Mouse (Mus musculus) left cerebral cortex, adult 2 months (tissue): Measurements from ENCODE around the gene Cdsn. TPM values are rescaled to one million over a fixed set of nuclear protein-coding genes. Genes with fewer than 3 reads are reported as not detected.
A peak's percentile ranks its signal among the peaks of the same experiment; 100 is the strongest.

Experiments
- DNase-seq, 2 experiments: peaks; one replicate each; pipeline ENCODE4 v3.0.0; 2021 to 2022; ENCODE audit warnings: low spot score in 2 of 2, mixed read lengths in 1 of 2; ENCODE audit errors: extremely low spot score in 1 of 2
- H3K27ac ChIP-seq: fragments of 200-600 bp; 2 replicates; pipeline ENCODE4 v1.8.1; 2022
- H3K4me3 ChIP-seq: fragments of 200-600 bp; 2 replicates; pipeline ENCODE4 v1.8.1; 2022
- CTCF ChIP-seq: fragments of 200-600 bp; IDR thresholded peaks from 2 replicates; pipeline ENCODE4 v1.8.1; 2022; ENCODE audit warnings: antibody characterized with exemption, mild to moderate bottlenecking, moderate library complexity
- intact Hi-C: fragments of 180-260 bp; cut with DNase I; formaldehyde crosslinking; loops from one replicate; pipeline ENCODE4 v1.15.1; 2025
- total RNA-seq, 2 experiments: library from RNA; stranded (reverse); gene quantifications; 2 replicates each; pipeline ENCODE4 v1.2.3; 2021

The Cdsn gene
- total RNA-seq, 2 experiments from 2014 or later, result 0.87 to 1.5 TPM

- peak; percentile 77 to 86 for DNase-seq
- Histone ChIP-seq H3K27ac (no peak overlapping the region), H3K4me3 (0 out of 2 replicates have a peak overlapping the region, but pooled peaks have one; percentile 9)
- intact Hi-C loops, result loop anchor here (1.0 to 2.0 kb wide), 2 partner anchors 82 to 152 kb away; no protein-coding TSS in a partner anchor
- TF ChIP-seq CTCF, result peak; percentile 96
Measured at GRCm38 (mm10) chr17:35584330-35584937, 32.5 kb downstream of the Cdsn start.

- intact Hi-C loops, result no loop called here
- no peak for DNase-seq
Measured at GRCm38 (mm10) chr17:35587291-35587690, 35.4 kb downstream of the Cdsn start.

GRCm38 (mm10) chr17:35588387-35588786, 36.5 kb downstream of the Cdsn start:
- no peak for DNase-seq
- no peak for TF ChIP-seq CTCF
- H3K27ac ChIP-seq, result no peak overlapping the region
- no peak overlapping the region for H3K4me3 ChIP-seq
- intact Hi-C loops, result no loop called here

More at GRCm38 (mm10) chr17:35587291-35587690, 35.4 kb downstream of the Cdsn start:
- H3K4me3 ChIP-seq, result no peak overlapping the region
- no peak overlapping the region for H3K27ac ChIP-seq
- no peak for TF ChIP-seq CTCF

- intact Hi-C loops, result loop anchor here (2.0 kb wide), 1 partner anchor 44 kb away; no protein-coding TSS in a partner anchor
Measured at GRCm38 (mm10) chr17:35590410-35591218, 38.7 kb downstream of the Cdsn start.

GRCm38 (mm10) chr17:35591219-35591578, 39.3 kb downstream of the Cdsn start:
- no peak for DNase-seq
- TF ChIP-seq CTCF, result no peak
- H3K4me3 ChIP-seq, result no peak overlapping the region
- intact Hi-C loops, result loop anchor here (2.0 kb wide), 1 partner anchor 44 kb away; no protein-coding TSS in a partner anchor
- peak overlapping the region; percentile 17; the same call in 1 of the 2 replicates for H3K27ac ChIP-seq

More at GRCm38 (mm10) chr17:35590410-35591218, 38.7 kb downstream of the Cdsn start:
- peak; percentile 79 to 81 for DNase-seq
- H3K4me3 ChIP-seq, result no peak overlapping the region
- peak overlapping the region; percentile 17; the same call in 1 of the 2 replicates for H3K27ac ChIP-seq
- TF ChIP-seq CTCF, result peak; percentile 96

GRCm38 (mm10) chr17:35591731-35592130, 39.8 kb downstream of the Cdsn start:
- no peak for DNase-seq
- TF ChIP-seq CTCF, result no peak
- Histone ChIP-seq H3K4me3 (no peak overlapping the region), H3K27ac (no peak overlapping the region)
- intact Hi-C loops, result loop anchor here (2.0 kb wide), 1 partner anchor 43 kb away; no protein-coding TSS in a partner anchor

GRCm38 (mm10) chr17:35592131-35592530, 40.2 kb downstream of the Cdsn start:
- DNase-seq, result no peak
- intact Hi-C loops, result no loop called here
- no peak overlapping the region for H3K27ac ChIP-seq
- TF ChIP-seq CTCF, result no peak
- no peak overlapping the region for H3K4me3 ChIP-seq

- no peak for TF ChIP-seq CTCF
- Histone ChIP-seq H3K27ac (no peak overlapping the region), H3K4me3 (no peak overlapping the region)
- no peak for DNase-seq
- intact Hi-C loops, result no loop called here
Measured at GRCm38 (mm10) chr17:35593786-35594185, 41.9 kb downstream of the Cdsn start.

- intact Hi-C loops, result no loop called here
Measured at GRCm38 (mm10) chr17:35594456-35594855, 42.5 kb downstream of the Cdsn start.

GRCm38 (mm10) chr17:35597399-35597798, 45.5 kb downstream of the Cdsn start:
- no peak for TF ChIP-seq CTCF
- intact Hi-C loops, result no loop called here
- no peak for DNase-seq
- H3K27ac ChIP-seq, result no peak overlapping the region
- H3K4me3 ChIP-seq, result no peak overlapping the region

More at GRCm38 (mm10) chr17:35594456-35594855, 42.5 kb downstream of the Cdsn start:
- Histone ChIP-seq H3K4me3 (no peak overlapping the region), H3K27ac (no peak overlapping the region)
- TF ChIP-seq CTCF, result no peak
- DNase-seq, result no peak

- Histone ChIP-seq H3K4me3 (no peak within 1 kb of the TSS), H3K27ac (no peak within 1 kb of the TSS)
- intact Hi-C loops, result no loop called here
- TF ChIP-seq CTCF, result no peak
- DNase-seq, result no peak
Measured at GRCm38 (mm10) chr17:35601249-35601648, 49.3 kb downstream of the Cdsn start, which contains the start of gene Sfta2. Gene Sfta2 (plus strand): TSS chr17:35601549.

- intact Hi-C loops, result no loop called here
- no peak overlapping the region for H3K4me3 ChIP-seq
- TF ChIP-seq CTCF, result no peak
- no peak for DNase-seq
- H3K27ac ChIP-seq, result no peak overlapping the region
Measured at GRCm38 (mm10) chr17:35601736-35602354, 49.9 kb downstream of the Cdsn start.

Other genes starting within 250 kb of the Cdsn start
- gene H2-Q1, start 231.7 kb upstream of the Cdsn start, total RNA-seq, result under 1 TPM in 1 of 2 experiments, not detected in 1; 0.79 TPM
- gene H2-Q2, start 209.9 kb upstream of the Cdsn start, total RNA-seq, result 1 to 10 TPM in 1 of 2 experiments, under 1 TPM in 1; 0.54 to 1.1 TPM
- 1 to 10 TPM; 2.2 to 3.1 TPM for gene H2-Q4, start 172.5 kb upstream of the Cdsn start, total RNA-seq
- gene H2-Q6, start 127.3 kb upstream of the Cdsn start, total RNA-seq, result under 1 TPM in 1 of 2 experiments, not detected in 1; 0.59 TPM
- under 1 TPM; 0.47 to 0.57 TPM for gene H2-Q7, start 113.0 kb upstream of the Cdsn start, total RNA-seq
- gene H2-Q10, start 82.0 kb upstream of the Cdsn start, total RNA-seq, result under 1 TPM; 0.43 to 0.75 TPM
- gene Pou5f1, start 46.1 kb upstream of the Cdsn start, total RNA-seq, result under 1 TPM in 1 of 2 experiments, not detected in 1; 0.25 TPM
- gene Tcf19, start 35.3 kb upstream of the Cdsn start, total RNA-seq, result 10 to 100 TPM; 10.7 to 11.4 TPM
- gene Cchcr1, start 35.0 kb upstream of the Cdsn start, total RNA-seq, result 10 to 100 TPM; 14.5 to 17.1 TPM
- gene Psors1c2, start 18.9 kb upstream of the Cdsn start, total RNA-seq, result 1 to 10 TPM; 1.3 TPM
- not detected for gene 2300002M23Rik, start 15.3 kb downstream of the Cdsn start, total RNA-seq
- gene Sfta2, start 49.4 kb downstream of the Cdsn start, total RNA-seq, result not detected
- not detected for gene Gm9573, start 74.5 kb downstream of the Cdsn start, total RNA-seq
- not detected for gene Mucl3, start 91.6 kb downstream of the Cdsn start, total RNA-seq
- gene Vars2, start 115.5 kb downstream of the Cdsn start, total RNA-seq, result 10 to 100 TPM; 33.2 to 42.6 TPM
- gene Gtf2h4, start 121.6 kb downstream of the Cdsn start, total RNA-seq, result 10 to 100 TPM; 34.5 to 35.9 TPM
- gene Ddr1, start 152.5 kb downstream of the Cdsn start, total RNA-seq, result 10 to 100 TPM; 47.2 to 47.8 TPM